Mouse (Mus musculus) adrenal gland, adult 18-20 months (tissue): ENCODE results near the gene Hadhb. TPM values are rescaled to one million over a fixed set of nuclear protein-coding genes. Genes with fewer than 3 reads are reported as not detected.

Experiments used
- DNase-seq, 2 experiments: peaks; one replicate each; pipeline ENCODE4 v3.0.0; 2021 to 2022; ENCODE audit warnings: low spot score in 2 of 2
- long read RNA-seq, 2 experiments: library from polyadenylated mRNA; stranded (forward); transcript quantifications; one replicate each; pipeline ENCODE4 v2.0.0; 2021
- total RNA-seq, 2 experiments: library from RNA; stranded (reverse); gene quantifications; 1 replicate in 1 of 2; 2 replicates in 1 of 2; pipeline ENCODE4 v1.2.3; 2021

Hadhb gene
- total RNA-seq, result 1,000 to 10,000 TPM in 1 of 2 experiments, 100 to 1,000 TPM in 1; 969 to 1,652 TPM
- long read RNA-seq, experiment 1, transcript Hadhb-203 (16 exons, 2,048 nt), result major isoform, 982 of 1,932 reads
- long read RNA-seq, experiment 1, transcript Hadhb-201 (16 exons, 2,033 nt), result minor isoform, 799 of 1,932 reads
- long read RNA-seq, experiment 1, transcript Hadhb-202 (16 exons, 2,045 nt), result minor isoform, 40 of 1,932 reads
- long read RNA-seq, experiment 1, partial matches to known transcripts, result 49 of 1,932 reads
- long read RNA-seq, experiment 1, other reads (novel, unspliced or antisense), result 62 of 1,932 reads
- long read RNA-seq, experiment 2, transcript Hadhb-202 (16 exons, 2,045 nt), result minor isoform, 57 of 2,774 reads
- long read RNA-seq, experiment 2, transcript Hadhb-203 (16 exons, 2,048 nt), result minor isoform, 1,243 of 2,774 reads
- long read RNA-seq, experiment 2, transcript Hadhb-201 (16 exons, 2,033 nt), result major isoform, 1,277 of 2,774 reads
- long read RNA-seq, experiment 2, partial matches to known transcripts, result 122 of 2,774 reads
- long read RNA-seq, experiment 2, other reads (novel, unspliced or antisense), result 74 of 2,774 reads

- peak; percentile 94 to 95 for DNase-seq
These were observed at the start of gene Hadhb, which contains the start of gene Hadha for GRCm38 (mm10) chr5:30154474-30155394. Gene Hadhb (plus strand): TSS chr5:30155248. Gene Hadha (minus strand): TSS chr5:30155162.

- DNase-seq, result no peak
These were observed 49.3 kb upstream of the Hadhb start, which contains the start of gene 3110082J24Rik for GRCm38 (mm10) chr5:30105668-30106300. Gene 3110082J24Rik (minus strand): TSS chr5:30106086.

GRCm38 (mm10) chr5:30106756-30107155, 48.3 kb upstream of the Hadhb start:
- no peak for DNase-seq

GRCm38 (mm10) chr5:30107186-30107585, 47.9 kb upstream of the Hadhb start:
- no peak for DNase-seq

GRCm38 (mm10) chr5:30107611-30108041, 47.4 kb upstream of the Hadhb start:
- no peak for DNase-seq

- no peak for DNase-seq
These were observed 46.8 kb upstream of the Hadhb start for GRCm38 (mm10) chr5:30108233-30108632.

- DNase-seq, result no peak
These were observed 45.1 kb upstream of the Hadhb start for GRCm38 (mm10) chr5:30109899-30110298.

- no peak for DNase-seq
These were observed 44.5 kb upstream of the Hadhb start for GRCm38 (mm10) chr5:30110371-30111060.

DNA sequence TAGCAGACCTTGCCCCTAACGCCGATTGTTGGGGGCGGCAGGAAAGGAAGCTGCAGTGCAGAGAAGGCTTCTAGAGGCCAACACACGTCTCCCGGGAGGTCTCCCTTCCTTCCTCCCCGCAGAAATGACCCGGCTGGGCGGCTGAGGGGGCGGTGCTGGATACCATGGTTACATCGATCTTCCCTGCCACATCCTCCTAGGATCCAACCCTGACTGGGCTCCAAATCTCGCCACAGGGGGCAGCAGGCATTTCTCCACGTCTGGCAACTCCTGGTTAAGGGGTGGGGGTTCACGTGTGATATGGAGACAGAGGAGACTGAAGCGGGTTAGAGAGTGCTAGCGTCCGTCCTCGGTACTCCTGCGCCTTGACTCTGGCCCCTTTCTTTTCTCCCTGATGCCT, 43.9 kb upstream of the Hadhb start:
- DNase-seq, result no peak

- no peak for DNase-seq
These were observed 43.3 kb upstream of the Hadhb start for GRCm38 (mm10) chr5:30111771-30112170.

DNA sequence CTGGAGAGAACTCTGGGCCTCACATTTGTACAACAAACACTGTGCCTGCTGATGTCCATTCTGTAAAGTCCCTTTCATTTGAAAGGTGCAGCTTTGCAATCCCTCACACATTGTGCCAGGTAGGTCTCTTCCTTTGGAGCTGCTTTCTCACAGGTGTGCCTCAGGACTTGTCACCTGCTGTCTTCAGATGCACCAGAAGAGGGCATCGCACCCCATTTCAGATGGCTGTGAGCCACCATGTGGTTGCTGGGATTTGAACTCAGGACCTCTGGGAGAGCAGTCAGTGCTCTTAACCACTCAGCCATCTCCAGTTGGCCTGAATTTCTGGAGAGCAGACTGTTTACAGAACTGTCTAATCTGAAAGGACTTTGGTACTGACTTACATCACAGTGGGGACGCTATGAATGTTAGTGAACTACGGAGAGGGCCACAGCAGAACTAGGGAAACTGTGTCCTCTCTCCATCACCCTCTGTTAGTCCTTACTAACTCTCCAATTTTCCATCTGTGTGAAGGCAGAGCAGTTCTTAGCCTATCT, 42.4 kb upstream of the Hadhb start:
- no peak for DNase-seq

DNA sequence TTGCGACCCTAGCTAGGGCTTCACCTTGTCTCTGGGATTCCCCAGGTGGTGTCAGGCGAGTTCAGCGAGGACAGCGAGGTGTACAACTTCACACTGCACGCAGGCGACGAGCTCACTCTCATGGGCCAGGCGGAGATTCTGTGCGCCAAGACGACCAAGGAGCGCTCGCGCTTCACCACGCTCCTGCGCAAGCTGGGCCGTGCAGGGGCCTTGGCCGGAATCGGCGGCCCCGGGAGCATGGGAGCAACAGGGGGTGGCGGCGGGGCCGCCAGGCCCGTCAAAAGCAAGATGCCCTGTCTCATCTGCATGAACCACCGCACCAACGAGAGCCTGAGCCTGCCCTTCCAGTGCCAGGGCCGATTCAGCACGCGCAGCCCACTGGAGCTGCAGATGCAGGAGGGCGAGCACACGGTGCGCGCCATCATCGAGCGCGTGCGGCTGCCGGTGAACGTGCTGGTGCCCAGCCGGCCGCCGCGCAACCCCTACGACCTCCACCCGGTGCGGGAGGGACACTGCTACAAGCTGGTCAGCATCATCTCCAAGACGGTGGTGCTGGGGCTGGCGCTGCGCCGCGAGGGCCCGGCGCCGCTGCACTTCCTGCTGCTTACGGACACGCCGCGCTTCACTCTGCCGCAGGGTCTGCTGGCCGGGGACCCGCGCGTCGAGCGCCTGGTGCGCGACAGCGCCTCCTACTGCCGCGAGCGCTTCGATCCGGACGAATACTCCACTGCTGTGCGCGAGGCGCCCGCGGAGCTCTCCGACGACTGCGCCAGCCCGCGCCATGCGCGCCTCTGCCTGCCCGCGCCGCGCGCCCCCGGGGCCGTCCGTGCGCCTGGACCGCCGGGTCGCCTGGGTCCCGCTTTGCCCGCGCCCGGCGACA, 40.9 kb upstream of the Hadhb start:
- peak in 1 of 2 experiments; percentile 42 for DNase-seq

- DNase-seq, result no peak
These were observed 40.3 kb upstream of the Hadhb start for GRCm38 (mm10) chr5:30114761-30115140.

GRCm38 (mm10) chr5:30115718-30116117, 39.3 kb upstream of the Hadhb start:
- no peak for DNase-seq

GRCm38 (mm10) chr5:30118018-30118417, 37.0 kb upstream of the Hadhb start:
- DNase-seq, result no peak

GRCm38 (mm10) chr5:30119163-30119562, 35.9 kb upstream of the Hadhb start:
- DNase-seq, result no peak

GRCm38 (mm10) chr5:30120106-30120505, 34.9 kb upstream of the Hadhb start:
- DNase-seq, result no peak

DNA sequence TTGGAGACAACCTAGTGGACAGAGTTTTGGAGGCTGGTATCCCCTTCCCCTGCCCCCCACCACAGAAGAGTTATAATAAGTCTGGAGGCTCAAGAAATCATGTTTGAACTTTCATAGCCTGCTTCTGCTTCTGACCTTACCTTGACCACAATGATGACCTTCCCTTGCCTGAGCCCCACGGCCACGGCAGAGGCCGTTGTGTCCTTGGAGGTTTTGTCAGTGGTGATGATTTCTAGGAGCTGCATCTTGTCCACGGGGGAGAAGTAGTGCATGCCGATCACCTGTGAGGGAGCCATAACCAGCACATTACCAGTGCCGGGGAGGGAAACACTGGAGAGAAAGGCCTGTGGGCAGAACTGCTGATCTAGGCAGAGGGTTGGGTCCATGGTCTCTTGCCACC, 32.6 kb upstream of the Hadhb start:
- DNase-seq, result no peak

- DNase-seq, result no peak
These were observed 29.5 kb upstream of the Hadhb start for GRCm38 (mm10) chr5:30125587-30125986.
